Mouse (Mus musculus) megakaryocyte, embryonic 14.5 days (primary cell): ENCODE data around the gene Rmdn2.

Experiments
- FLI1 ChIP-seq: IDR thresholded peaks from 2 replicates; pipeline ENCODE4 v1.6.1; 2012; ENCODE audit warnings: low read length, inconsistent platforms, mixed read lengths
- GATA1 ChIP-seq: IDR thresholded peaks from 3 replicates; pipeline ENCODE4 v1.6.1; 2012; ENCODE audit warnings: mixed read lengths, low read length, inconsistent platforms, borderline replicate concordance

DNA sequence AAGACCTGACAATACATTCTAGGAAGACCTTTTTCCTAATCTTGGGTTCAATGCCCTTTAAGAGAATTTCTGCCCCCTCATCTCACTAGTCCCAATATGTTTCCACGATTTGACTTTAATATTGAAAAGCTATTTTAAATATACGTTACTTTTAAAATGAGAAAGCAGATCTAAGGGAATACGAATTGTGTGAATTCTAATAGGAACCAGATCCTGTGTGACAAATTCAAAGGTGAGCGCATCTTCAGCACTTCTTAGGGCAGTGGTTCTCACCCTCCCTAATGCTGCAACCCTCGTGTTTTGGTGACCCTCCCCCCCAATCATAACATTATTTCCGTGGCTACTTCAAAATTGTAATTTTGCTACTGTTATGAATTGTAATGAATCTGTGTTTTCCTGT is 100.3 kb downstream of the Rmdn2 start:
- TF ChIP-seq GATA1 (no peak), FLI1 (no peak)
